Mouse (Mus musculus): ENCODE measurements around the gene Tle4. TPM values are rescaled to one million over a fixed set of nuclear protein-coding genes. Genes with fewer than 3 reads are reported as not detected.

Gene Tle4
- polyA plus RNA-seq, 1 experiment, result 16.0 TPM

- TF ChIP-seq POLR2A (IDR thresholded peaks at IDR 0.05; ENCODE audit: borderline replicate concordance, extremely low read depth, low read depth, low read length), result no peak
- no peak for TF ChIP-seq CTCF (IDR thresholded peaks at IDR 0.05; ENCODE audit: insufficient read depth, low read length)
- no peak overlapping the region for H3K4me3 ChIP-seq (replicated peaks; ENCODE audit: extremely low read depth, low read depth, low read length)
- no peaks in the 10 kb centered on the region for H3K4me1 ChIP-seq (ENCODE audit: control insufficient read depth, insufficient read depth, low read length)
- no peak for DNase-seq
- 90% methylated on average over 6 of the region's 6 CpGs for WGBS
Measured at GRCm38 (mm10) chr19:14451329-14451728, 146.5 kb downstream of the Tle4 start.

- Histone ChIP-seq H3K4me3 (replicated peaks; ENCODE audit: extremely low read depth, low read depth, low read length) (no peak overlapping the region), H3K4me1 (ENCODE audit: control insufficient read depth, insufficient read depth, low read length) (no peaks in the 10 kb centered on the region)
- no peak for DNase-seq
- 78% methylated on average over 3 of the region's 3 CpGs for WGBS
- TF ChIP-seq CTCF (IDR thresholded peaks at IDR 0.05; ENCODE audit: insufficient read depth, low read length) (peak; percentile 42), POLR2A (IDR thresholded peaks at IDR 0.05; ENCODE audit: borderline replicate concordance, extremely low read depth, low read depth, low read length) (no peak)
Measured at GRCm38 (mm10) chr19:14449738-14450137, 148.1 kb downstream of the Tle4 start.

GRCm38 (mm10) chr19:14448586-14448985 is 149.3 kb downstream of the Tle4 start:
- 89% methylated on average over 2 of the region's 2 CpGs for WGBS
- H3K4me3 ChIP-seq (replicated peaks; ENCODE audit: extremely low read depth, low read depth, low read length), result no peak overlapping the region
- TF ChIP-seq POLR2A (IDR thresholded peaks at IDR 0.05; ENCODE audit: borderline replicate concordance, extremely low read depth, low read depth, low read length), result no peak
- no peak for TF ChIP-seq CTCF (IDR thresholded peaks at IDR 0.05; ENCODE audit: insufficient read depth, low read length)
- no peaks in the 10 kb centered on the region for H3K4me1 ChIP-seq (ENCODE audit: control insufficient read depth, insufficient read depth, low read length)
- no peak for DNase-seq

GRCm38 (mm10) chr19:14447474-14447873 is 150.4 kb downstream of the Tle4 start:
- TF ChIP-seq CTCF (IDR thresholded peaks at IDR 0.05; ENCODE audit: insufficient read depth, low read length) (no peak), POLR2A (IDR thresholded peaks at IDR 0.05; ENCODE audit: borderline replicate concordance, extremely low read depth, low read depth, low read length) (no peak)
- 94% methylated on average over 1 of the region's 1 CpGs for WGBS
- DNase-seq, result no peak
- H3K4me1 ChIP-seq (ENCODE audit: control insufficient read depth, insufficient read depth, low read length), result no peaks in the 10 kb centered on the region
- H3K4me3 ChIP-seq (replicated peaks; ENCODE audit: extremely low read depth, low read depth, low read length), result no peak overlapping the region

GRCm38 (mm10) chr19:14441861-14442260 is 156.0 kb downstream of the Tle4 start:
- 90% methylated on average over 5 of the region's 5 CpGs for WGBS
- TF ChIP-seq POLR2A (IDR thresholded peaks at IDR 0.05; ENCODE audit: borderline replicate concordance, extremely low read depth, low read depth, low read length) (no peak), CTCF (IDR thresholded peaks at IDR 0.05; ENCODE audit: insufficient read depth, low read length) (no peak)
- no peak for DNase-seq
- Histone ChIP-seq H3K4me1 (ENCODE audit: control insufficient read depth, insufficient read depth, low read length) (no peaks in the 10 kb centered on the region), H3K4me3 (replicated peaks; ENCODE audit: extremely low read depth, low read depth, low read length) (no peak overlapping the region)

GRCm38 (mm10) chr19:14437226-14437625 is 160.6 kb downstream of the Tle4 start:
- no peaks in the 10 kb centered on the region for H3K4me1 ChIP-seq (ENCODE audit: control insufficient read depth, insufficient read depth, low read length)
- TF ChIP-seq POLR2A (IDR thresholded peaks at IDR 0.05; ENCODE audit: borderline replicate concordance, extremely low read depth, low read depth, low read length) (no peak), CTCF (IDR thresholded peaks at IDR 0.05; ENCODE audit: insufficient read depth, low read length) (no peak)
- no peak overlapping the region for H3K4me3 ChIP-seq (replicated peaks; ENCODE audit: extremely low read depth, low read depth, low read length)
- DNase-seq, result no peak
- WGBS, result 88% methylated on average over 7 of the region's 7 CpGs

GRCm38 (mm10) chr19:14436567-14436966 is 161.3 kb downstream of the Tle4 start:
- 65% methylated on average over 2 of the region's 2 CpGs for WGBS
- no peaks in the 10 kb centered on the region for H3K4me1 ChIP-seq (ENCODE audit: control insufficient read depth, insufficient read depth, low read length)
- TF ChIP-seq CTCF (IDR thresholded peaks at IDR 0.05; ENCODE audit: insufficient read depth, low read length), result no peak
- no peak for TF ChIP-seq POLR2A (IDR thresholded peaks at IDR 0.05; ENCODE audit: borderline replicate concordance, extremely low read depth, low read depth, low read length)

GRCm38 (mm10) chr19:14435681-14436376 is 162.0 kb downstream of the Tle4 start:
- no peak for TF ChIP-seq POLR2A (IDR thresholded peaks at IDR 0.05; ENCODE audit: borderline replicate concordance, extremely low read depth, low read depth, low read length)
- no peak for TF ChIP-seq CTCF (IDR thresholded peaks at IDR 0.05; ENCODE audit: insufficient read depth, low read length)
- Histone ChIP-seq H3K4me1 (ENCODE audit: control insufficient read depth, insufficient read depth, low read length) (no peaks in the 10 kb centered on the region), H3K4me3 (replicated peaks; ENCODE audit: extremely low read depth, low read depth, low read length) (no peak overlapping the region)
- DNase-seq, result no peak
- WGBS, result 36% methylated on average over 14 of the region's 14 CpGs

More at GRCm38 (mm10) chr19:14436567-14436966, 161.3 kb downstream of the Tle4 start:
- H3K4me3 ChIP-seq (replicated peaks; ENCODE audit: extremely low read depth, low read depth, low read length), result no peak overlapping the region
- no peak for DNase-seq

GRCm38 (mm10) chr19:14433900-14434299 is 164.0 kb downstream of the Tle4 start:
- no peak for DNase-seq
- 96% methylated on average over 4 of the region's 4 CpGs for WGBS
- Histone ChIP-seq H3K4me3 (replicated peaks; ENCODE audit: extremely low read depth, low read depth, low read length) (no peak overlapping the region), H3K4me1 (ENCODE audit: control insufficient read depth, insufficient read depth, low read length) (no peaks in the 10 kb centered on the region)
- no peak for TF ChIP-seq CTCF (IDR thresholded peaks at IDR 0.05; ENCODE audit: insufficient read depth, low read length)
- TF ChIP-seq POLR2A (IDR thresholded peaks at IDR 0.05; ENCODE audit: borderline replicate concordance, extremely low read depth, low read depth, low read length), result no peak

GRCm38 (mm10) chr19:14432436-14432835 is 165.4 kb downstream of the Tle4 start:
- TF ChIP-seq POLR2A (IDR thresholded peaks at IDR 0.05; ENCODE audit: borderline replicate concordance, extremely low read depth, low read depth, low read length) (no peak), CTCF (IDR thresholded peaks at IDR 0.05; ENCODE audit: insufficient read depth, low read length) (no peak)
- H3K4me3 ChIP-seq (replicated peaks; ENCODE audit: extremely low read depth, low read depth, low read length), result no peak overlapping the region
- DNase-seq, result no peak
- WGBS, result 91% methylated on average over 7 of the region's 7 CpGs
- H3K4me1 ChIP-seq (ENCODE audit: control insufficient read depth, insufficient read depth, low read length), result no peaks in the 10 kb centered on the region

All from lung, adult 2 months (tissue).